Mouse (Mus musculus): ENCODE measurements around the gene Otoa. TPM values are rescaled to one million over a fixed set of nuclear protein-coding genes. Genes with fewer than 3 reads are reported as not detected.

Otoa gene
- polyA plus RNA-seq, 1 experiment = 0.38 TPM

DNA sequence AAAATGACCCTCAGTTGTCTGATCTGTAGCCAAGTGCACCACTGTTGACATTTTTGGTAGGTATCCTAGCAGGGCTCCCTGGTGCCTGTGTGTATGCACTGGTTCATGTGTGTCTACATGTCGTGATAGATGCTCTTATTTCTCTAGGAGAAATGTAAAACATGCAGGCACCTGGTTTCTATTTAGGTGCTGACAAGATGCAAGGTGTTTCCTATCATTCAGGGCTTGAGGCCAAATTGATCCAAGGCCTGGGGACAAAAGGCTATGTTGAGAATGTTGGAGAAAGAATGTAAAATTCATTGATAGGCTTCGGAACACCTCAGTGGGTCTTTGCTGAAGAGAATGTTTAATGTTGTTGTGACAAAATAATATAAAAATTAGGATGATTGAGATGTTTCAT is 366 bp downstream of the Otoa start:
- no peaks in the 10 kb centered on the region for H3K27me3 ChIP-seq (ENCODE audit: control insufficient read depth, insufficient read depth, low read length)
- no peak for TF ChIP-seq POLR2A (IDR thresholded peaks at IDR 0.05; ENCODE audit: low read depth, low read length)
- no peak for TF ChIP-seq CTCF (IDR thresholded peaks at IDR 0.05; ENCODE audit: extremely low read depth, insufficient read length, insufficient replicate concordance, low read depth, low read length)

DNA sequence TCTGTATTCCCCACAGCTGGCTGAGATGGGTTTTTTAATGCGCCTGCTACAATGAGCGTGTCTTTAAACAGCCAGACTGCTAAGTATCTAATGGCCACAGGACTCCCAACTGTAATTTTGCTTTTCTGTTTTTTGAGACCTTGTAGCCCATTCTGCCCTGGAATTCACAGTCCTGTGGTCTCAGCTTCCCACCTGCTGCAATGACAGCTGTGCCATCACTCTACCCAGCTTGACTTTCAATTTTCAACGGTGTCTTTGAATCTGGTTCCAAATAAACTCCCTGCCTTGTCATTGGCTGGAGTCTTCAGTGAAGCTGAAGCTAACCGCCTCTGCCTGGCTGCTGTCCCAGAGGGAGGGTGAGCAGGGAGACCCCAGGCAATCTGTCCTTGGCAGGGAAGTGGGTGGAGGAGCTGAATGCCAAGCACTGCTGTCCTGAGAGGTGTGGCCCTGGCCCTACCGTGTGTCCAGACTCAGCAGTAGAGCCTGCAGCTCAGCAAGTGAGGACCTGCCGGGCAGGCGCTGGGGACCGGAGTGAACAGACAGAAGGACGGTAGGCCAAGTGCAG is 1.6 kb downstream of the Otoa start:
- TF ChIP-seq POLR2A (IDR thresholded peaks at IDR 0.05; ENCODE audit: low read depth, low read length) = no peak
- no peak for TF ChIP-seq CTCF (IDR thresholded peaks at IDR 0.05; ENCODE audit: extremely low read depth, insufficient read length, insufficient replicate concordance, low read depth, low read length)
- no peak overlapping the region for H3K4me3 ChIP-seq (ENCODE audit: low read depth, low read length)
- H3K36me3 ChIP-seq (ENCODE audit: control insufficient read depth, insufficient read depth, low read length) = peaks cover 4% of the 10 kb centered on the region; the same call in 1 of the 2 replicates
- 77% methylated on average over 9 of the region's 9 CpGs for WGBS
- H3K4me1 ChIP-seq (ENCODE audit: control insufficient read depth, insufficient read depth, insufficient read length, low read length) = no peaks in the 10 kb centered on the region
- H3K27me3 ChIP-seq (ENCODE audit: control insufficient read depth, insufficient read depth, low read length) = no peaks in the 10 kb centered on the region
- H3K27ac ChIP-seq (ENCODE audit: insufficient read depth, low read depth, low read length) = no peak overlapping the region

More for the DNA sequence above, 366 bp downstream of the Otoa start:
- peaks cover 9% of the 10 kb centered on the region for H3K36me3 ChIP-seq (ENCODE audit: control insufficient read depth, insufficient read depth, low read length)
- no peak overlapping the region for H3K27ac ChIP-seq (ENCODE audit: insufficient read depth, low read depth, low read length)
- H3K4me1 ChIP-seq (ENCODE audit: control insufficient read depth, insufficient read depth, insufficient read length, low read length) = no peaks in the 10 kb centered on the region
- 74% methylated on average over 2 of the region's 2 CpGs for WGBS
- no peak overlapping the region for H3K4me3 ChIP-seq (ENCODE audit: low read depth, low read length)

DNA sequence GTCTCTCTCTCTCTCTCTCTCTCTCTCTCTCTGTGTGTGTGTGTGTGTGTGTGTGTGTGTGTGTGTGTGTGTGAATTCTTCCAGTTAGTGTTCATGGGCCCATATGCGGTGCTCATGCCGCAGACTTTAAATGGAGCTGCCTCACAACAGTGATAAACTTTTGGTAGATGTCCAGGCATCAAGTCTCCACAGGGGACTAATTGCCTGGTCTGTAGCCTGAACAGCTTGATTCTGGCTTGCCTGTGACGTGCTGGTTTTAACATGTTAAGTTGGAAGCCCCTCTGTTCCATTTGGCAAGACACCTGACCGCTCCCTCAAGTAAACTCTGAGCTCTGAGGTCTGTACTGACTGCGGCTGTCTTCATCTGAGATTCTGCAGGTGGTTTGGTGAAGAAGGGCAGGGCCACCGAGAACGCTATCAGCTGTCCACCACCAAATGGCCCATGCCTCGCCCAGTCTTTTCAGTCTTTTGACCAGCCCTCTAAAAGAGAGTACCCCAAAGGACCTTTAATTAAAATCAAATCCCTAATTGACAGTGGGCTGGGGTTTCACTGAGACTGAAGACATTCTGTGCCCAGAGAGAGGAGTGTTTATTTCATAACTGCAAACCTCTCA is 3.5 kb downstream of the Otoa start:
- Histone ChIP-seq H3K4me1 (ENCODE audit: control insufficient read depth, insufficient read depth, insufficient read length, low read length) (no peaks in the 10 kb centered on the region), H3K27ac (ENCODE audit: insufficient read depth, low read depth, low read length) (no peak overlapping the region), H3K27me3 (ENCODE audit: control insufficient read depth, insufficient read depth, low read length) (no peaks in the 10 kb centered on the region), H3K36me3 (ENCODE audit: control insufficient read depth, insufficient read depth, low read length) (no peaks in the 10 kb centered on the region), H3K4me3 (ENCODE audit: low read depth, low read length) (no peak overlapping the region)
- WGBS = 54% methylated on average over 8 of the region's 8 CpGs
- TF ChIP-seq CTCF (IDR thresholded peaks at IDR 0.05; ENCODE audit: extremely low read depth, insufficient read length, insufficient replicate concordance, low read depth, low read length) (no peak), POLR2A (IDR thresholded peaks at IDR 0.05; ENCODE audit: low read depth, low read length) (no peak)

DNA sequence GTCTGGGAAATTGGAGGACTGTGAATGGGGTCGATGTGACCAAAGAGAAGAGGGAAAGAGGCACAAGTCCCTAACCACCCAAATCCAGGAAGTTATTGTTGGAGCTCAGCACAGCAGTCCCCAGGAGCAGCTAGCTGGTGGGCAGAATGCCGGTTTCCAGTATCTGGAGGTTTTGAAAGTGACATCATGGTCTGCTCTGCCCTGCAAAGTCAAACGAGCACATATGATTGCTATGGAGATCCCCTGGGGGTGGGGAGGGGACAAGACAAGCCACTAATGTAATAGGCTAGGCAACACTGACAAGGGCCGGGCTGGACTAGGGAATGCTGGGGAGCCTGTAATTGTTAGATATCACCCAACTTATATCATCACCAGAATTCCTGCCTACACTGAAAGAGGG is 4.0 kb downstream of the Otoa start:
- WGBS = 21% methylated on average over 4 of the region's 4 CpGs
- Histone ChIP-seq H3K36me3 (ENCODE audit: control insufficient read depth, insufficient read depth, low read length) (no peaks in the 10 kb centered on the region), H3K4me1 (ENCODE audit: control insufficient read depth, insufficient read depth, insufficient read length, low read length) (no peaks in the 10 kb centered on the region), H3K27ac (ENCODE audit: insufficient read depth, low read depth, low read length) (no peak overlapping the region), H3K4me3 (ENCODE audit: low read depth, low read length) (no peak overlapping the region), H3K27me3 (ENCODE audit: control insufficient read depth, insufficient read depth, low read length) (no peaks in the 10 kb centered on the region)
- no peak for TF ChIP-seq POLR2A (IDR thresholded peaks at IDR 0.05; ENCODE audit: low read depth, low read length)
- no peak for TF ChIP-seq CTCF (IDR thresholded peaks at IDR 0.05; ENCODE audit: extremely low read depth, insufficient read length, insufficient replicate concordance, low read depth, low read length)

DNA sequence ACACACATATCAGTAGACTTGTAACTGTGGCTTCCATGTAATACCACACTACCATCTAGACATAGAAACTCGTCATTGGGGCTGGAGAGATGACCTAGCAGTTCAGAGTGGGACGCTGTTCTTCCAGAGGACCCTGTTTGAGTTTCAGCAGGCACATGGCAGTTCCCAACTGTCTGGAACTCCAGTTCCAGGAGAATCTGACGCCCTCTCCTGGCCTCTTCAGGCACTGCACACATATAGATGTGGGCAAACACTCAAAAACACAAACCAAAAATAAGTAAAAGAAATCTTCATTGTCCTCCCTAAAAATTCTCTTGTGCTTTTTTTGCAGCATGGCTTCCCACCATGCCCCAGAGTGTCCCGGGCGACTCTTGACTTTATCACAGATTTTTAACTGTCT is 7.3 kb downstream of the Otoa start:
- 73% methylated on average over 5 of the region's 5 CpGs for WGBS
- Histone ChIP-seq H3K4me3 (ENCODE audit: low read depth, low read length) (no peak overlapping the region), H3K27me3 (ENCODE audit: control insufficient read depth, insufficient read depth, low read length) (no peaks in the 10 kb centered on the region), H3K36me3 (ENCODE audit: control insufficient read depth, insufficient read depth, low read length) (no peaks in the 10 kb centered on the region), H3K27ac (ENCODE audit: insufficient read depth, low read depth, low read length) (no peak overlapping the region), H3K4me1 (ENCODE audit: control insufficient read depth, insufficient read depth, insufficient read length, low read length) (no peaks in the 10 kb centered on the region)
- TF ChIP-seq CTCF (IDR thresholded peaks at IDR 0.05; ENCODE audit: extremely low read depth, insufficient read length, insufficient replicate concordance, low read depth, low read length) (peak; percentile 30; the same call in 1 of the 2 replicates), POLR2A (IDR thresholded peaks at IDR 0.05; ENCODE audit: low read depth, low read length) (no peak)

DNA sequence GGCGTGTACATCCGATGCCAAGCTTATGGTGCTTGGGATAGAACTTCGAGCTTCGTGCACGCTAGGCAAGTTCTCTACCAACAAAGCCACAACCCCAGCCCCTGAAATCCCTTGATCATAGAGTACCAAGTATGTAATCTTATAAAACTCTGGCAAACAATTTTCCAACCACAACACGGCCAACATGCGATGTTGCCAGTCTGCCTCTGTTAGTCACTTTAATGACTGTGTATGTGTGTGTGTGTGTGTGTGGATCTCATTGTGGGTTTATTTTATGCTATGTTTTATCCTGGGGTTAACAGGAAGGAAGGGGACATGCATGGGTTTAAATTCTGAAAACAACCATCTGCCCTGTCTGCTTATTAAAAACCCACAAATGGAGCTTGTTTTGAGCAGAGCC is 9.3 kb downstream of the Otoa start:
- Histone ChIP-seq H3K27me3 (ENCODE audit: control insufficient read depth, insufficient read depth, low read length) (no peaks in the 10 kb centered on the region), H3K36me3 (ENCODE audit: control insufficient read depth, insufficient read depth, low read length) (no peaks in the 10 kb centered on the region), H3K4me1 (ENCODE audit: control insufficient read depth, insufficient read depth, insufficient read length, low read length) (no peaks in the 10 kb centered on the region), H3K4me3 (ENCODE audit: low read depth, low read length) (no peak overlapping the region), H3K27ac (ENCODE audit: insufficient read depth, low read depth, low read length) (no peak overlapping the region)
- TF ChIP-seq POLR2A (IDR thresholded peaks at IDR 0.05; ENCODE audit: low read depth, low read length) (no peak), CTCF (IDR thresholded peaks at IDR 0.05; ENCODE audit: extremely low read depth, insufficient read length, insufficient replicate concordance, low read depth, low read length) (no peak)
- WGBS = 79% methylated on average over 7 of the region's 7 CpGs

DNA sequence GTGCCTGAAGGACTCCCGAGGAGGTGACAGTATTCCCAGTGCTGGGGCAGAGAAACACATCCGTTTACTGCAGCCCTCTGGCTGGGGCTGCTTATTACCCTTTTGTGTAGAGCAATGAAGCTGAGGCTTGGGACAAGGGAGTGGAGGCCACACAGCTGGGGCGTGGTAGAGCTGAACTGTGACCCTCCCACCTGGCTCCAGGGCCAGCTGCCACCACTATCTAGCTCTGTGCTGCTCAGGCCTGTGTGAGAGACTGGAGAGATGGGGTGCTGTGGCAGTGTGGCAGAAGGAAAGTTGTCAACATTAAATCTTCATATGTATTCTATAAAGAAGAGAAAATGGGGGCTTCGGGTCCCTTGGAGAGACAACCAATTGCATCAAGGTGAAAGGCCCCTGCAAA is 11.6 kb downstream of the Otoa start:
- no peak overlapping the region for H3K4me3 ChIP-seq (ENCODE audit: low read depth, low read length)
- no peaks in the 10 kb centered on the region for H3K4me1 ChIP-seq (ENCODE audit: control insufficient read depth, insufficient read depth, insufficient read length, low read length)
- H3K27ac ChIP-seq (ENCODE audit: insufficient read depth, low read depth, low read length) = no peak overlapping the region
- WGBS = 40% methylated on average over 4 of the region's 4 CpGs
- H3K27me3 ChIP-seq (ENCODE audit: control insufficient read depth, insufficient read depth, low read length) = no peaks in the 10 kb centered on the region
- no peak for TF ChIP-seq CTCF (IDR thresholded peaks at IDR 0.05; ENCODE audit: extremely low read depth, insufficient read length, insufficient replicate concordance, low read depth, low read length)
- no peak for TF ChIP-seq POLR2A (IDR thresholded peaks at IDR 0.05; ENCODE audit: low read depth, low read length)
- H3K36me3 ChIP-seq (ENCODE audit: control insufficient read depth, insufficient read depth, low read length) = no peaks in the 10 kb centered on the region

Measured in small intestine, adult 2 months (tissue).